Mouse (Mus musculus) heart, embryonic 14.5 days (tissue): ENCODE measurements at regions not wholly inside any gene's neighbourhood (a gene's known extent, or its start where the extent isn't known, plus 50 kb on each side); places are given as distances from the start of the nearest gene placed in this dataset.

ENCODE experiments used
- ATAC-seq: fragments of 200-750 bp; cut with Nextera tagmentation; 2 replicates; pipeline ENCODE4 v1.8.0; 2017; ENCODE audit warnings: low read depth, moderate TSS enrichment; ENCODE audit not compliant: insufficient number of reproducible peaks, insufficient read depth, low FRiP score
- H3K27ac ChIP-seq, 2 experiments: fragments of 200-500 bp in 1 of 2; fragments of 300-500 bp in 1 of 2; sonication (generic) in 1 of 2; replicated peaks in 1 of 2; 2 replicates each; pipeline ENCODE4 v1.5.1; 2012 to 2014; ENCODE audit warnings: low read depth in 2 of 2, low read length in 2 of 2, control low read depth in 1 of 2, mild to moderate bottlenecking in 1 of 2, mixed read lengths in 1 of 2; ENCODE audit not compliant: control insufficient read depth in 1 of 2, insufficient read depth in 1 of 2
- H3K27me3 ChIP-seq: fragments of 300-500 bp; sonication (generic); 2 replicates; pipeline ENCODE4 v1.6.1; 2014; ENCODE audit warnings: mild to moderate bottlenecking, low read length, control low read depth; ENCODE audit not compliant: control insufficient read depth, insufficient read depth
- H3K36me3 ChIP-seq: fragments of 300-500 bp; sonication (generic); 2 replicates; pipeline ENCODE4 v1.6.1; 2014; ENCODE audit warnings: mild to moderate bottlenecking, control low read depth, low read length, mixed read lengths; ENCODE audit not compliant: control insufficient read depth, insufficient read depth
- H3K4me1 ChIP-seq, 2 experiments: fragments of 200-500 bp in 1 of 2; fragments of 300-500 bp in 1 of 2; sonication (generic) in 1 of 2; 2 replicates each; pipeline ENCODE4 v1.6.1; 2012 to 2014; ENCODE audit warnings: low read length in 2 of 2, control low read depth in 1 of 2, mixed read lengths in 1 of 2; ENCODE audit not compliant: control insufficient read depth in 2 of 2, insufficient read depth in 2 of 2
- H3K4me2 ChIP-seq: fragments of 300-500 bp; sonication (generic); 2 replicates; pipeline ENCODE4 v1.6.1; 2014; ENCODE audit warnings: mild to moderate bottlenecking, low read length
- H3K4me3 ChIP-seq, 2 experiments: fragments of 200-500 bp in 1 of 2; fragments of 300-500 bp in 1 of 2; sonication (generic) in 1 of 2; 2 replicates each; pipeline ENCODE4 v1.5.1; 2012 to 2014; ENCODE audit warnings: low read length in 2 of 2, mild to moderate bottlenecking in 2 of 2, control low read depth in 1 of 2, low read depth in 1 of 2, moderate library complexity in 1 of 2; ENCODE audit not compliant: control insufficient read depth in 1 of 2, insufficient read depth in 1 of 2
- H3K9ac ChIP-seq: fragments of 300-500 bp; sonication (generic); 2 replicates; pipeline ENCODE4 v1.6.1; 2014; ENCODE audit warnings: mild to moderate bottlenecking, low read length
- H3K9me3 ChIP-seq: fragments of 300-500 bp; sonication (generic); 2 replicates; pipeline ENCODE4 v1.6.1; 2016; ENCODE audit warnings: low read length, control low read depth; ENCODE audit not compliant: control insufficient read depth
- WGBS: fragments of 180-500 bp; shearing (Covaris S2); extraction: QIAGEN DNeasy Blood & Tissue Kit; methylation state at CpG from one replicate; pipeline ENCODE4 v1.1.7; 2014; 5-methylcytosine and 5-hydroxymethylcytosine counted together

DNA sequence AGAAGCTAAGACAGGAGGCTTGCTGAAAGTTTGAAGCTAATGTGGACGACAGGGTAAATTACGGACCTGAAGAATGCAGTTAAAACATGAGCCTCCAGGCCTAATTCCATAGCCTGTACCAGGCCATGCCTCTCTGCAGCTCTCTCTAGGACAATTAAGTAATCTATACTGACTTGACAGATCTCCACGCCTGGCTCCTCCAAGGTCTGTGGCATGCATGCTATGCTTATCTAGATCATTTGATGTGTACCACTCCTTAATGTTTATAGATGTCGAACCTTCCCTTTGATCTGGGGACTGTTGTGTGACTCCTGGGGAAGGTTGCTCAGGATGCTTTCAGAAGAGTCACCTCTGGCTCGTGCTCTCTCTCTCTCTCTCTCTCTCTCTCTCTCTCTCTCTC lies 62.2 kb upstream of the Cd55 start:
- Histone ChIP-seq H3K4me3 (no peak overlapping the region), H3K4me2 (no peak overlapping the region), H3K9me3 (no peaks in the 10 kb centered on the region), H3K9ac (no peak overlapping the region), H3K36me3 (no peaks in the 10 kb centered on the region), H3K4me1 (no peaks in the 10 kb centered on the region), H3K27ac (no peak overlapping the region), H3K27me3 (no peaks in the 10 kb centered on the region)
- ATAC-seq: no peak
- 34% methylated on average over 5 of the region's 5 CpGs for WGBS

DNA sequence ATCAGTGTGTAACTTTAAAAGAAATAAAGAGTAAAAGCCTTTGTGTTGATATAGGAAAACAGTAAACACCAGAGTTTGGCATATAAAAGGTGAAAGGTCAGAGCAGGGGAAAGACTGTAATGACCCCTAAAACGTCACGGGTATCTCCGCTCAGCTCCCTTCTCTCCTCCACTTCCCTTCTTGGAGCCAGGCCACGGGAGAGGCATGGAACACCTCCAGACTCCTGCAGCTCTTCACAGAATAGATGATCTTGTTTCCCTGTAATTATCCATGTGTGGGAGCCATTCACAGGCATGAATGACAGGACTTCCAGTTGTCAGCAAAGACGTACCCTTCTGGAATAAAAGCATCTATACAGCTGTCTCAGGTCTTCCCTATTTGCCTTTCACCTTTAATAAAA lies 55.3 kb upstream of the Cd55 start:
- H3K4me2 ChIP-seq: no peak overlapping the region
- no peak overlapping the region for H3K4me3 ChIP-seq
- no peaks in the 10 kb centered on the region; a peak in 1 of 4 replicates for H3K4me1 ChIP-seq
- H3K9ac ChIP-seq: no peak overlapping the region
- no peak overlapping the region for H3K27ac ChIP-seq
- no peaks in the 10 kb centered on the region for H3K27me3 ChIP-seq
- H3K9me3 ChIP-seq: no peaks in the 10 kb centered on the region
- 54% methylated on average over 5 of the region's 5 CpGs for WGBS
- H3K36me3 ChIP-seq: no peaks in the 10 kb centered on the region
- ATAC-seq: no peak

DNA sequence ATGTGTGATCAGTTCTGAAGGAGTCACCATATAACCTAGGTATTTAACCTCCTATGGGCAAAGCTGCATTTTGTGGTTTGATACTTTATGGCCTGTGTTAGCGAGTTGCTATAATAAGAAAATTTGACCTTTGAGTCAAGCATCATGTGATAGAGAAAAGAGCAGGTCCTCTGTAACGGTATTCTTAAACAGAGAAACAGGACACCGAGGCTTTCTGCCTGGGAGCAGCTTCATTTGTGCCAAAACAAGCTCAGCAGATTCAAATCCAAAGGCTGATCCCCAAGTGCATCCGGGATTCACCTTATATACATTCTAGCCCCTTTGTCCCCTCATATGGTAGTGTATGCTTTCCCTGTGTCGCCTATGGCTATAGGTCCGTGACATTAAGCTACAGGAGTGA lies 54.1 kb upstream of the Cd55 start:
- H3K36me3 ChIP-seq: no peaks in the 10 kb centered on the region
- 66% methylated on average over 6 of the region's 6 CpGs for WGBS
- H3K9me3 ChIP-seq: no peaks in the 10 kb centered on the region
- H3K27me3 ChIP-seq: no peaks in the 10 kb centered on the region
- peaks cover 0 to 4% of the 10 kb centered on the region in 2 experiments; a peak in 2 of 4 replicates for H3K4me1 ChIP-seq
- H3K9ac ChIP-seq: no peak overlapping the region
- H3K27ac ChIP-seq: no peak overlapping the region
- no peak overlapping the region for H3K4me2 ChIP-seq
- ATAC-seq: no peak
- H3K4me3 ChIP-seq: no peak overlapping the region

DNA sequence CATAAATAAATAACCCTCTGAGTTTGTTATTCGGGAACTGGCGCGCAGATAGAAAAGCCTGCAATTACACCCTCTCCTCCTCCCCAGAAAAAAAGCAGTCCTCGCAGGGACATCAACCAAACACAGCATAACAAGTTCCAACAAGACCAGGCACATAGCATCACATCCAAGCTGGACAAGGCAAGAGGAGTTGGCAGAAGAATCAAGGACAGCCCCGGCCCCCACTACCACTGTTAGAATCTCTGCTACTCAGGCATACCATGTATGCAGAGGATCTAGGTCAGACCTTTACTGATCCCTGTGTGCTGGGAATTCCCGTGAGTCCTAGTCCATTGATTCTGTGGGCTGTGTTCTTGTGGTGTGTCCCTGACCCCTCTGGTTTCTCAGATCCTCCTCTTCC lies 52.8 kb upstream of the Cd55 start:
- H3K4me2 ChIP-seq: no peak overlapping the region
- no peaks in the 10 kb centered on the region for H3K27me3 ChIP-seq
- 83% methylated on average over 6 of the region's 6 CpGs for WGBS
- ATAC-seq: no peak
- H3K4me3 ChIP-seq: no peak overlapping the region
- no peaks in the 10 kb centered on the region for H3K9me3 ChIP-seq
- H3K9ac ChIP-seq: no peak overlapping the region
- H3K4me1 ChIP-seq: peaks cover 0 to 4% of the 10 kb centered on the region in 2 experiments; a peak in 2 of 4 replicates
- H3K36me3 ChIP-seq: no peaks in the 10 kb centered on the region
- no peak overlapping the region for H3K27ac ChIP-seq

DNA sequence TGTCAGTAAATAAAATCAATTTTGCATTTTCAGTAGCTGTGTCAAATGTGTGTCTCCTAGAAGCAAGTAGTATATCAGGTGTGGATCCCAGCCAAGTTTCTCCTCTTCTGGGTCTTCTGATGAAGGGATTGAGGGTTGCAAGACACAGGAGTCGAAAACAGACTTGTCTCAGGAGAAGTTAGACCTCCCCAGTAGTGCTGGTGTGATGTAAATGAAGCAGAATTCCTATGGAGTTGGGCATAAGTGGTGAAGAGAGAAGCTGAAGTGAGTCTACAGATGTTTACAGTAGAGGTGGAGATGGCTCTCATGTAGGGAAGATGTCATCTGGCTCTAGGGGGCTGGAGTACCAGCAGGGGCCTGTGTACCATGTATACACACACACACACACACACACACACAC lies 50.9 kb upstream of the Cd55 start:
- ATAC-seq: no peak
- no peaks in the 10 kb centered on the region for H3K36me3 ChIP-seq
- no peaks in the 10 kb centered on the region for H3K9me3 ChIP-seq
- no peaks in the 10 kb centered on the region for H3K27me3 ChIP-seq
- WGBS: 56% methylated on average over 1 of the region's 1 CpGs
- no peak overlapping the region for H3K4me2 ChIP-seq
- H3K9ac ChIP-seq: no peak overlapping the region
- H3K4me1 ChIP-seq: peaks cover 0 to 4% of the 10 kb centered on the region in 2 experiments; a peak in 2 of 4 replicates
- H3K4me3 ChIP-seq: no peak overlapping the region
- H3K27ac ChIP-seq: no peak overlapping the region

- Histone ChIP-seq H3K36me3 (no peaks in the 10 kb centered on the region), H3K9ac (no peak overlapping the region), H3K27ac (peak overlapping the region; percentile 33 to 41; a peak in 3 of 4 replicates), H3K27me3 (no peaks in the 10 kb centered on the region), H3K4me3 (no peak overlapping the region), H3K9me3 (no peaks in the 10 kb centered on the region), H3K4me2 (no peak overlapping the region), H3K4me1 (peaks cover 0 to 4% of the 10 kb centered on the region in 2 experiments; a peak in 2 of 4 replicates)
- 67% methylated on average over 4 of the region's 4 CpGs for WGBS
- no peak for ATAC-seq
These were observed 50.4 kb upstream of the Cd55 start for GRCm38 (mm10) chr1:130512798-130513405.
